Mouse (Mus musculus): ENCODE results near the gene Klhl12.
A peak's percentile ranks its signal among the peaks of the same experiment; 100 is the strongest.
"Not testable (repeated sequence)": the region's sequence is repeated elsewhere in the genome, so short reads cannot be mapped to it uniquely, and the experiment has no call there.

Klhl12 gene

GRCm38 (mm10) chr1:134454904-134455824, at the start of gene Klhl12:
TSS of gene Klhl12 (plus strand) at chr1:134455531.
- DNase-seq (ENCODE audit: inconsistent ontology term), result peak; percentile 93

- DNase-seq (ENCODE audit: inconsistent ontology term), result peak; percentile 70
Observed at GRCm38 (mm10) chr1:134406414-134406771, 48.9 kb upstream of the Klhl12 start.

GRCm38 (mm10) chr1:134408080-134408479, 47.3 kb upstream of the Klhl12 start:
- no peak for DNase-seq (ENCODE audit: inconsistent ontology term)

- DNase-seq (ENCODE audit: inconsistent ontology term), result no peak
Observed at GRCm38 (mm10) chr1:134411706-134412629, 43.4 kb upstream of the Klhl12 start.

GRCm38 (mm10) chr1:134414038-134414437, 41.3 kb upstream of the Klhl12 start:
- no peak for DNase-seq (ENCODE audit: inconsistent ontology term)

- no peak for DNase-seq (ENCODE audit: inconsistent ontology term)
Observed at GRCm38 (mm10) chr1:134414501-134415167, 40.7 kb upstream of the Klhl12 start.

GRCm38 (mm10) chr1:134415168-134415831, 40.0 kb upstream of the Klhl12 start, which contains the start of gene Adipor1:
TSS of gene Adipor1 (plus strand) at chr1:134415378.
- DNase-seq (ENCODE audit: inconsistent ontology term), result peak; percentile 99

- peak; percentile 30 for DNase-seq (ENCODE audit: inconsistent ontology term)
Observed at GRCm38 (mm10) chr1:134418414-134418975, 36.8 kb upstream of the Klhl12 start.

- DNase-seq (ENCODE audit: inconsistent ontology term), result no peak
Observed at GRCm38 (mm10) chr1:134419176-134419575, 36.2 kb upstream of the Klhl12 start.

GRCm38 (mm10) chr1:134419751-134420458, 35.4 kb upstream of the Klhl12 start:
- no peak for DNase-seq (ENCODE audit: inconsistent ontology term)

GRCm38 (mm10) chr1:134423911-134424310, 31.4 kb upstream of the Klhl12 start:
- DNase-seq (ENCODE audit: inconsistent ontology term), result no peak

GRCm38 (mm10) chr1:134426289-134426688, 29.0 kb upstream of the Klhl12 start:
- no peak for DNase-seq (ENCODE audit: inconsistent ontology term)

GRCm38 (mm10) chr1:134433002-134433401, 22.3 kb upstream of the Klhl12 start:
- no peak for DNase-seq (ENCODE audit: inconsistent ontology term)

- DNase-seq (ENCODE audit: inconsistent ontology term), result no peak
Observed at GRCm38 (mm10) chr1:134433473-134433872, 21.9 kb upstream of the Klhl12 start.

- peak; percentile 21 for DNase-seq (ENCODE audit: inconsistent ontology term)
Observed at GRCm38 (mm10) chr1:134435414-134435813, 19.9 kb upstream of the Klhl12 start.

- DNase-seq (ENCODE audit: inconsistent ontology term), result no peak
Observed at GRCm38 (mm10) chr1:134440437-134440836, 14.9 kb upstream of the Klhl12 start.

GRCm38 (mm10) chr1:134441737-134442136, 13.6 kb upstream of the Klhl12 start:
- DNase-seq (ENCODE audit: inconsistent ontology term), result not testable (repeated sequence)

- no peak for DNase-seq (ENCODE audit: inconsistent ontology term)
Observed at GRCm38 (mm10) chr1:134442394-134442793, 12.9 kb upstream of the Klhl12 start.

- DNase-seq (ENCODE audit: inconsistent ontology term), result not testable (repeated sequence)
Observed at GRCm38 (mm10) chr1:134443288-134443687, 12.0 kb upstream of the Klhl12 start.

- DNase-seq (ENCODE audit: inconsistent ontology term), result no peak
Observed at GRCm38 (mm10) chr1:134445418-134445817, 9.9 kb upstream of the Klhl12 start.
